Mouse (Mus musculus) cerebellum, adult 8-10 months (tissue): ENCODE measurements around the gene Dnajc21.

Source experiments
- DNase-seq: peaks from one replicate; pipeline ENCODE4 v3.0.0; 2022

Dnajc21 gene

GRCm38 (mm10) chr15:10426545-10427266 is 43.6 kb downstream of the Dnajc21 start:
- DNase-seq: no peak

- DNase-seq: no peak
These were observed 44.2 kb downstream of the Dnajc21 start for GRCm38 (mm10) chr15:10426124-10426523.

- no peak for DNase-seq
These were observed 48.6 kb downstream of the Dnajc21 start for GRCm38 (mm10) chr15:10421785-10422144.

GRCm38 (mm10) chr15:10421138-10421784 is 49.1 kb downstream of the Dnajc21 start:
- no peak for DNase-seq

DNA sequence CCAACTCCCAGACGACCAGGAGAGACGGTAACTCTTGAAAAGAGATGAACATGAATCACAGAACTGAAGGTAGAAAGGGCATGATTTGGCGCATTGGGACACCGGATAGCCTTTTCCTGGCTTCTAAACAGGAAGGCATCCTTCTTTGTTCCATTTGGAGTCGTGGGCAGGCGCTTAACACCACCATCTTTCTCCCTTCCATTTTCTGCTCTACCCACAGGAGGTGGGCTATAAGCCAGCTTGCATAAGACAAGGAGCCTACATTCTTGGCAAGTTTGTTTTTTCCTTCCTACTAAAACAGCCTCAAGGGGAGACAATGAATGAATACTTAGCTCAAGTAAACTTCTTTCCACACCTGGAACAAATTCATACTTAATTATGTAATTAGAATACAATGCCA is 56.7 kb downstream of the Dnajc21 start:
- no peak for DNase-seq

GRCm38 (mm10) chr15:10410881-10411280 is 59.4 kb downstream of the Dnajc21 start:
- DNase-seq: no peak

- no peak for DNase-seq
These were observed 60.5 kb downstream of the Dnajc21 start for GRCm38 (mm10) chr15:10409842-10410241.

DNA sequence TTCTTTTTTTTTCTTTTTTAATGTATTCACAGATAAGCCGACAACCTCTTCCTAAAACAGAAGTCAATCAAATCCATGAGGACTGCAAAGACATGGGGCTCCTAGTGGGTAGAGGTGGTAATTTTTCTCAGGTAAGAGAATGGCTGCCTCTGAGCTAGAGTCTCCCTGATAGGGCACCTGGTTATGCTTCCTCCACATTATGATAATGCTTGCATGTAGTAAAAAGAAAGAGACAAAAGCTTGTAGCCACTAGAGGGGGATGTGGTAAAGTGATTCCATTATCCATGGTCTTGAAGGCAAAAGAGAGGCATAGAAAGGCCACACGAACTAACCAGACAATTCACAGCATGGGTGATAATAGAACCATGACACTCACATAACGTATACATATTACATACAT is 69.9 kb downstream of the Dnajc21 start:
- DNase-seq: no peak

DNA sequence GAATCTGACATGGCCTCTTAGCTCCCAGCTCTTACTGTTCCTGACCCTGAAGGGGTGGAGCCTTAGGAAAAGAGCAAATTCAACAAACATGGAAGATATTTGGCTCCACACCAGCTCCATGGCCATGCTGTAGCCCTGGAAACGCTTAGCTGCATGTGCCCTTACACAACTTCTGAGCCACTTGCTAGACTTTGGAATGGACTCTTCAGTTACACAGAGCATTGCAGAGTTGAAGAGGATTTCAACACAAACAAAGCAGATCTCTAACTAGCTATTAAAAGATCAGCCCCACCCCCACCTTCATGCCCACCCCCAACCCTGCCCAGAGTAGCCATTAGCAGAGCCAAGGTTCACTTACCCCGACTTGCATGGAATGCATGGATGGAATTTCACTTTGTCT is 70.5 kb downstream of the Dnajc21 start:
- DNase-seq: no peak
